Mouse (Mus musculus) kidney, adult 9 months (tissue): ENCODE results near the gene Bcl2l2.

Source experiments
- DNase-seq: peaks from one replicate; pipeline ENCODE4 v3.0.0; 2022

The Bcl2l2 gene

DNA sequence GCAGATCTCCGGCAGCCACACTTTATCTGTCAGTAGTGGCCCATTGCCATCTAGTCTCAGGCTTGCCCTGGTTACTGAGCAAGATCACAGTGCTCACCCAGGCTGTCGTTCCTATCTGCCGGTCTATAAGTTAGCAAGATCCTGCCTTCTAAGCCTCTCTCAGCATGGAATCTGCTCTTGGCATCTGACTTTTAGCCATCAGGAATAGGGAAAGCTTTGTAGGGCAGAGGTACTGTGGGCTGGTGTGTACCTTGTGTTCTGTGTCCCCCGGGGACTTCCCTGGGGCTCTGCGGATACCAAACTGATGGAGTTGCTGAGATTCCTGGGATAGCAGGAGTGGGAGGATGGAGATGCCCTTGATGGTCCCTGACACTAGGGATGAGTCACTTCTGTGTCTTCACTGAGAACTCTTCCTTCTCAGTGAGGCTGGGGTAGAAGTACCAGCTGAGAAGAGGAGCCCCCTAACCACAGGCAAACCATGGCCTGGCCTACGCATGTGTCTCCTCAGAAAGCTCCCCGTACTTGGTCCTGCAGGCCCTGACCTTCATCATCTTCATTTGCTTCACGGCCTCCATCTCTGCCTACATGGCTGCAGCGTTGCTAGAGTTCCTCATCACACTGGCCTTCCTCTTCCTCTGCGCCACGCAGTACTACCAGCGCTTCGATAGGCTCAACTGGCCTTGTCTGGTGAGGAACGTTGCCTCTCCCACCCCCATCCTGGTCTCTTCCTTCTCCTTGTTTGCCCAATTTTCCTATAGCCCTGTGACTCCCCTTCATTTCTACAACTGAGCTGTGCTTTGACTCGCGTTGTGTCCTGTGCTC, 54.4 kb downstream of the Bcl2l2 start:
- no peak for DNase-seq
